Mouse (Mus musculus) megakaryocyte progenitor cell, adult 5-6 weeks (primary cell): ENCODE measurements around the gene Tmbim6. TPM values are rescaled to one million over a fixed set of nuclear protein-coding genes. Genes with fewer than 3 reads are reported as not detected.

ENCODE experiments used
- ATAC-seq: replicated peaks from 2 replicates; pipeline ENCODE4 v1.8.0; 2016; ENCODE audit warnings: mild to moderate bottlenecking, moderate TSS enrichment, inconsistent platforms; ENCODE audit not compliant: poor library complexity
- total RNA-seq, 2 experiments: library from RNA; stranded (forward) in 1 of 2; stranded (reverse) in 1 of 2; fragments of 157-497, 149-512 nt in 1 of 2; fragments of 200-1000 nt in 1 of 2; gene quantifications; 2 replicates each; pipeline versions ENCODE4 v1.2.3 to v1.2.4; 2015 to 2017

The Tmbim6 gene
- total RNA-seq, 2 experiments from 2014 or later = 187 to 381 TPM

- ATAC-seq = peak; percentile 69
Measured at GRCm38 (mm10) chr15:99449131-99449750, 56.6 kb downstream of the Tmbim6 start.

- ATAC-seq = peak; percentile 61
Measured at GRCm38 (mm10) chr15:99449751-99450280, 57.1 kb downstream of the Tmbim6 start.

DNA sequence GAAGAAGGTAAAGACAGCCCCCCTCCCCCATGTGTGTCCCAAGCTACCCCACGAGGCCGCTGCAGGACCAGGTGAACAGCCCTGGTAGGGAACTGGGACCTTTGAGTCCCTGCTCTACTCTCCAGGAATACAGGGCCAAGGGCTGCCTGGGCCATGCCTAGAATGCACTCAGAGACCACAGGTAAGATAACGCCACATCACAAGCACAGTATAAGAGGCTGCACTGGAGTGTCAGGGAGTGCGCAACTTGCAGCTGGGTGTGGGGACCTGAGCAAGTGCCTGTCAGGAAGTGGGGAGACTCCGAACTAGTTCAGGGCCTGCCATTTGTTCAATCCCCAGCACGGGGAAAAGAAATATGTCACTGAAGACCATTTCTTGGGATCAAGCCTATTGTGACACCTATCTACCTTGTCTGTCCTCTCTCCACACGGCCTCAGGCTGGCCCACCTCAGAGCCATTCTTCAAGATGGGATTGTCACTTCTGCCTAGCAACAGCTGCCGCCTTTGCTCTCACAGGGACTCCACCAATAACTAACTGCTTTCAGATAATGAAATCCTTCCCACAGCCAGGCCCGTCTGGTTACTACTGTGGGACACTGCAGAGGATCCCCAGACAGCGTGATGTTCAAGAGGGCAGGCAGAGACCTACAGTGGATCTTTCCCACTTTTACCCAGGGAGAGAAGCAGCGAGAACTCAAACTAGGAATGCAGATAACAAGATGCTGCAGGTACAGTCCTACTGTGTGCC is 60.6 kb downstream of the Tmbim6 start:
- ATAC-seq = no peak

GRCm38 (mm10) chr15:99454585-99455279 is 62.0 kb downstream of the Tmbim6 start:
- no peak for ATAC-seq

- ATAC-seq = no peak
Measured at GRCm38 (mm10) chr15:99455415-99455814, 62.7 kb downstream of the Tmbim6 start.

- ATAC-seq = peak; percentile 36
Measured at GRCm38 (mm10) chr15:99456338-99456962, 63.8 kb downstream of the Tmbim6 start.

GRCm38 (mm10) chr15:99456963-99457605 is 64.4 kb downstream of the Tmbim6 start:
- ATAC-seq = peak; percentile 12; the same call in 1 of the 2 replicates

GRCm38 (mm10) chr15:99457606-99458401 is 65.1 kb downstream of the Tmbim6 start, which contains the start of gene Nckap5l:
TSS of gene Nckap5l (minus strand) at chr15:99457748.
- peak; percentile 98 for ATAC-seq

Other genes starting within 250 kb of the Tmbim6 start
- not detected in 2 replicates for gene Kcnh3, start 168.0 kb upstream of the Tmbim6 start, total RNA-seq (2015)
- not detected in 2 replicates for gene Kcnh3, start 168.0 kb upstream of the Tmbim6 start, total RNA-seq (2017)
- 37.8 and 41.4 TPM in 2 replicates for gene Mcrs1, start 140.9 kb upstream of the Tmbim6 start, total RNA-seq (2015)
- gene Mcrs1, start 140.9 kb upstream of the Tmbim6 start, total RNA-seq (2017) = 28.2 and 39.7 TPM in 2 replicates
- gene Prpf40b, start 97.8 kb upstream of the Tmbim6 start, total RNA-seq (2015) = 7.8 and 11.0 TPM in 2 replicates
- 8.1 and 10.3 TPM in 2 replicates for gene Prpf40b, start 97.8 kb upstream of the Tmbim6 start, total RNA-seq (2017)
- not detected in 2 replicates for gene Fam186b, start 97.0 kb upstream of the Tmbim6 start, total RNA-seq (2015)
- not detected in 2 replicates for gene Fam186b, start 97.0 kb upstream of the Tmbim6 start, total RNA-seq (2017)
- 11.4 and 11.5 TPM in 2 replicates for gene Fmnl3, start 22.4 kb upstream of the Tmbim6 start, total RNA-seq (2015)
- 17.2 and 21.2 TPM in 2 replicates for gene Fmnl3, start 22.4 kb upstream of the Tmbim6 start, total RNA-seq (2017)
- gene Nckap5l, start 64.9 kb downstream of the Tmbim6 start, total RNA-seq (2015) = 4.0 and 9.7 TPM in 2 replicates
- gene Nckap5l, start 64.9 kb downstream of the Tmbim6 start, total RNA-seq (2017) = 0.17 and 2.2 TPM in 2 replicates
- 3.9 and 5.6 TPM in 2 replicates for gene Bcdin3d, start 81.8 kb downstream of the Tmbim6 start, total RNA-seq (2015)
- gene Bcdin3d, start 81.8 kb downstream of the Tmbim6 start, total RNA-seq (2017) = 3.7 and 6.2 TPM in 2 replicates
- gene Faim2, start 135.3 kb downstream of the Tmbim6 start, total RNA-seq (2015) = 0.39 and 0.56 TPM in 2 replicates
- 0.10 and 0.17 TPM in 2 replicates for gene Faim2, start 135.3 kb downstream of the Tmbim6 start, total RNA-seq (2017)
- not detected in 2 replicates for gene Aqp2, start 186.2 kb downstream of the Tmbim6 start, total RNA-seq (2015)
- not detected in 2 replicates for gene Aqp2, start 186.2 kb downstream of the Tmbim6 start, total RNA-seq (2017)
- gene Aqp5, start 197.9 kb downstream of the Tmbim6 start, total RNA-seq (2015) = not detected in 2 replicates
- not detected in 2 replicates for gene Aqp5, start 197.9 kb downstream of the Tmbim6 start, total RNA-seq (2017)
- not detected in 2 replicates for gene Aqp6, start 208.5 kb downstream of the Tmbim6 start, total RNA-seq (2015)
- gene Aqp6, start 208.5 kb downstream of the Tmbim6 start, total RNA-seq (2017) = not detected in 2 replicates